Mouse (Mus musculus) gastrocnemius, adult 2 months (tissue): ENCODE results near the gene Kcnmb2. TPM values are rescaled to one million over a fixed set of nuclear protein-coding genes. Genes with fewer than 3 reads are reported as not detected.
A peak's percentile ranks its signal among the peaks of the same experiment; 100 is the strongest.

Experiments used
- DNase-seq: peaks from one replicate; pipeline ENCODE4 v3.0.0; 2022
- H3K27ac ChIP-seq: fragments of 200-600 bp; 2 replicates; pipeline ENCODE4 v1.8.1; 2022; ENCODE audit warnings: mild to moderate bottlenecking
- H3K4me3 ChIP-seq: fragments of 200-600 bp; 2 replicates; pipeline ENCODE4 v1.8.1; 2022; ENCODE audit warnings: mild to moderate bottlenecking, moderate library complexity
- CTCF ChIP-seq: fragments of 200-600 bp; IDR thresholded peaks from 2 replicates; pipeline ENCODE4 v1.8.1; 2022; ENCODE audit warnings: antibody characterized with exemption, mild to moderate bottlenecking, moderate library complexity
- intact Hi-C: fragments of 180-260 bp; cut with DNase I; formaldehyde crosslinking; loops from one replicate; pipeline ENCODE4 v1.15.1; 2025
- total RNA-seq, 2 experiments: library from RNA; stranded (reverse); gene quantifications; 2 replicates each; pipeline ENCODE4 v1.2.3; 2021

Gene Kcnmb2
- total RNA-seq, 2 experiments from 2014 or later = 0.11 TPM; not detected in 1

- no peak for TF ChIP-seq CTCF
- DNase-seq = no peak
- no peak overlapping the region for H3K4me3 ChIP-seq
- H3K27ac ChIP-seq = no peak overlapping the region
- intact Hi-C loops = no loop called here
These were observed 141.5 kb downstream of the Kcnmb2 start for GRCm38 (mm10) chr3:32043814-32044213.

GRCm38 (mm10) chr3:32048777-32049176, 146.5 kb downstream of the Kcnmb2 start:
- H3K4me3 ChIP-seq = no peak overlapping the region
- intact Hi-C loops = no loop called here
- no peak overlapping the region for H3K27ac ChIP-seq
- DNase-seq = no peak
- TF ChIP-seq CTCF = no peak

- Histone ChIP-seq H3K4me3 (no peak overlapping the region), H3K27ac (no peak overlapping the region)
- intact Hi-C loops = no loop called here
- no peak for TF ChIP-seq CTCF
- DNase-seq = no peak
These were observed 150.3 kb downstream of the Kcnmb2 start for GRCm38 (mm10) chr3:32052596-32052995.

GRCm38 (mm10) chr3:32053610-32054241, 151.4 kb downstream of the Kcnmb2 start:
- TF ChIP-seq CTCF = no peak
- Histone ChIP-seq H3K27ac (no peak overlapping the region), H3K4me3 (no peak overlapping the region)
- no peak for DNase-seq
- intact Hi-C loops = no loop called here

GRCm38 (mm10) chr3:32059888-32060656, 157.8 kb downstream of the Kcnmb2 start:
- no peak for TF ChIP-seq CTCF
- intact Hi-C loops = loop anchor here (2.0 kb wide), 1 partner anchor 47 kb away; no protein-coding TSS in a partner anchor
- no peak for DNase-seq
- Histone ChIP-seq H3K4me3 (no peak overlapping the region), H3K27ac (no peak overlapping the region)

GRCm38 (mm10) chr3:32062685-32063084, 160.4 kb downstream of the Kcnmb2 start:
- no peak for TF ChIP-seq CTCF
- no peak overlapping the region for H3K27ac ChIP-seq
- no peak overlapping the region for H3K4me3 ChIP-seq
- intact Hi-C loops = no loop called here
- no peak for DNase-seq

GRCm38 (mm10) chr3:32063312-32063711, 161.0 kb downstream of the Kcnmb2 start:
- Histone ChIP-seq H3K4me3 (no peak overlapping the region), H3K27ac (no peak overlapping the region)
- no peak for TF ChIP-seq CTCF
- DNase-seq = no peak
- intact Hi-C loops = no loop called here

- no peak for TF ChIP-seq CTCF
- Histone ChIP-seq H3K4me3 (no peak overlapping the region), H3K27ac (no peak overlapping the region; the same call in 1 of the 2 replicates)
- no peak for DNase-seq
- intact Hi-C loops = no loop called here
These were observed 165.0 kb downstream of the Kcnmb2 start for GRCm38 (mm10) chr3:32067004-32067935.

- no peak for TF ChIP-seq CTCF
- no peak overlapping the region for H3K4me3 ChIP-seq
- peak; percentile 25 for DNase-seq
- intact Hi-C loops = no loop called here
- no peak overlapping the region for H3K27ac ChIP-seq
These were observed 171.6 kb downstream of the Kcnmb2 start for GRCm38 (mm10) chr3:32073881-32074280.

- DNase-seq = no peak
- Histone ChIP-seq H3K27ac (no peak overlapping the region), H3K4me3 (no peak overlapping the region)
- no peak for TF ChIP-seq CTCF
- intact Hi-C loops = no loop called here
These were observed 186.5 kb downstream of the Kcnmb2 start for GRCm38 (mm10) chr3:32088762-32089161.

GRCm38 (mm10) chr3:32101391-32101790, 199.1 kb downstream of the Kcnmb2 start:
- Histone ChIP-seq H3K4me3 (no peak overlapping the region), H3K27ac (no peak overlapping the region)
- DNase-seq = no peak
- intact Hi-C loops = no loop called here
- TF ChIP-seq CTCF = no peak

GRCm38 (mm10) chr3:32119851-32120250, 217.5 kb downstream of the Kcnmb2 start:
- DNase-seq = no peak
- H3K27ac ChIP-seq = no peak overlapping the region
- intact Hi-C loops = no loop called here
- TF ChIP-seq CTCF = no peak
- H3K4me3 ChIP-seq = no peak overlapping the region

GRCm38 (mm10) chr3:32121731-32122130, 219.4 kb downstream of the Kcnmb2 start:
- H3K4me3 ChIP-seq = no peak overlapping the region
- DNase-seq = no peak
- H3K27ac ChIP-seq = no peak overlapping the region
- intact Hi-C loops = no loop called here
- TF ChIP-seq CTCF = no peak
